Mouse (Mus musculus): ENCODE data around the gene Atp5f1.

GRCm38 (mm10) chr3:105910519-105911190, 49.2 kb downstream of the Atp5f1 start:
- TF ChIP-seq EP300 (IDR thresholded peaks at IDR 0.05) (peak; percentile 40; the same call in 1 of the 2 replicates), CTCF (IDR thresholded peaks at IDR 0.05) (no peak)

Measured in lung, postnatal 0 days (tissue).